Mouse (Mus musculus): Measurements from ENCODE around the gene Col4a4.

Gene Col4a4

GRCm38 (mm10) chr1:82577915-82578314 lies 8.7 kb downstream of the Col4a4 start:
- DNase-seq (ENCODE audit: low spot score in 2 of 2) = no peak

DNA sequence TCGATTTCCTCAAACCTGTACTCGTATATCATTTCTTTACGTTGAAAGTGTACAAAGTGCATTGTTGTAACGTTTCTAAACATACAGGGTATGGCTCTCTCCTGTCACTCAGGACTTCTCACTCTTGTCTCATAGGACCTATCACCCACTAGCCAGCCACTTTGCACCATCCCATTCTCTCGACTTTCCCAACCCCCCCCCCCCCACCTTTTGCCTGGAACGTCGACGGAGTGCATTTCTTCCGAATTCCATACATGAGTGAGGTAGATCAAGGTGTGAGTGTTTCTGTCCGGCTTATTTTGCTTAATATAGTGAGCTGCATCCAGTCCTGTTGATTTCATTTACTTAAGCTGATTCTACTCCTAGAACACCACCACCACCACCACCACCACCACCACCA lies 9.3 kb downstream of the Col4a4 start:
- no peak for DNase-seq (ENCODE audit: low spot score in 2 of 2)

- DNase-seq (ENCODE audit: low spot score in 2 of 2) = no peak
These were observed 10.5 kb downstream of the Col4a4 start for GRCm38 (mm10) chr1:82576182-82576581.

GRCm38 (mm10) chr1:82575681-82576080 lies 11.0 kb downstream of the Col4a4 start:
- no peak for DNase-seq (ENCODE audit: low spot score in 2 of 2)

DNA sequence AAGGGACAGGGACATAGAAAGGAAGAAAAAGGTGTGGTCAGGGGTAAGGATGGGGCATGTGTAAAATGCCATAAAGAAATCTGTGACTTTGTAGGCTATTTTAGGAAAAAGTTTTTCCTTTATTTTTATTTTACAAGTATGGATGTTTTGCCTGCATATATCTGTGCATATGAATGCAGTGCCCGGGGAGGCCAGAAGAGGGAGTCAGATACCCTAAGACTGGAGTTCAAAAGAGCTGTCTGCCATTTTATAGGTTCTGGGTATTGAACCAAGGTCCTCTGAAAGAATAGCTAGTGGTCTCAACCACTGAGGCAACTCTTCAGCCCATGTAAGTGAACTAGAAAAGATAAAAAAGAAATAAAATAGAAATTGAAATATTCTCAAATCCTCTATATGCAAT lies 14.9 kb downstream of the Col4a4 start:
- no peak for DNase-seq (ENCODE audit: low spot score in 2 of 2)

GRCm38 (mm10) chr1:82569405-82569804 lies 17.2 kb downstream of the Col4a4 start:
- DNase-seq (ENCODE audit: low spot score in 2 of 2) = no peak

DNA sequence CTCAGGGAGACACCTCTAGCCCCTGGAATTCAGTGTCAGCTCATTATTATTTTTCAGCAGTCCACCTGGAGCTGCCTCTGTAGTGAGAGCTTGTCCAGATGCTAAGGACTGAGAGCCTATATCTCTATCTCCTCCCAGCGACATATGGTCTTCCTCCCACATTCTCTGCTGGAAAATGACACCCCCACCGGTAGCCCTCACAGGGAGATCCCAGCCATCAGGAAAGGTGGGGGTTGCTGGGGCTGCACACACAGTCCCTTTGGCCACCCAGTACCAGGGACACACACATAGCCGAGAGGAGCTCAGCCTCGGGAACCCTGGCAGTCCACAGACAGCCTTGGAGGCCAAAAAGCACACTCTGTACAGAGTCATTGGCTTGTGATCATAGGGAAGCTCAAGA lies 26.4 kb downstream of the Col4a4 start:
- DNase-seq (ENCODE audit: low spot score in 2 of 2) = peak; percentile 24 to 33

DNA sequence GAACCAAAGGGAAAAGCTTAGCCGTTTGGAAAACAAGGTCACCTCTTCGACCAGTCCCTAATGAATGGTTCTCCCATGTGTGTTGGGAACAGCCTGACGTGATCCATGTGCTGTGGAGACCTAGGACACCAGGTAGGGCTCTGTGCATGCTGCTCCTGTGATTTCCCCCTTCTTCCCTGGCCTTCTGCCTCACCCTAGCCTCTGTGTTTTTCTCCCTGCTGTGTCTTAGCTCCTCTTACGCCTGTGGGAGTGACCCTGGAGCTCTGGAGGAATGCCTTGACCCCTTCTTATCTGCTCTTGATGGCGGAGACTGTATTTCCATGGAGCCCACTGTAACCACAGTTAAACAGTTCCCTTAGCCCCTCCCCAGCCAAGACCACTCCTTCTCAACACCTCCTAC lies 31.8 kb downstream of the Col4a4 start:
- DNase-seq (ENCODE audit: low spot score in 2 of 2) = no peak

GRCm38 (mm10) chr1:82554443-82554850 lies 32.2 kb downstream of the Col4a4 start:
- DNase-seq (ENCODE audit: low spot score in 2 of 2) = peak in 1 of 2 experiments; percentile 11

DNA sequence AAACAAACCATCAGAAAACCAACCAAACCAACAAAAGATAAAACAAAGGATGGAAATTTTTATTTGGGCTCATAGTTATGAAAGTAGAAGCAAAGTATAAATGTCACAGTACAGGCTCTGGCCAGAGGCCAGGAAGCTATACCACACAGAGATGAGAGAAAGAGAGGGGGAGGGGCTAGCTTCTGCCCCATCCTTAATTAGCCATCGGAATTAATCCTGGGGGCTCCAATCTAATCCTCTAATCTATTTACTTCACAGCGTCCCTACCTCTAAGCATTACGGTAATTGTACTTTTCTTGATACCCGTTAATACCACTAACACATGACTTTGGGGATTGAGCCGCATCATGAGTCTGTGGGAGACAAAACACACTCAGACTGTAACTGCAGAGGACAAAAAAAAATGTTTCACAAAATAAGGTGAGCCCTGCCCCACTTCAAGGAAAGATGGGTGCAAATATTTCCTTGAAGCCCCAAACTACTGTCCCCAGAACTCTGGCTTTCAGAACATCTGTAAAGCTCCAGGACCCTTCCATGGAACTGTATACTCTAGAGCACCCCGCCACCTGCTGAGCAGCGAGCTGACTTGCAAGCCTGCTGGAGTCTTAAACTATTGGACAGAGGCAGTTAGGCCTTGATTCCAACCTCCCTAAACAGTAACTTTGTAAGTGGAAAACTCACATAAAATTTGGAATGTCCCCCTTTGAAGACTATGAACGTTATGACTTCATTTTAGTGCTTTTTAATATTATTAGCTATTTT lies 41.3 kb downstream of the Col4a4 start:
- no peak for DNase-seq (ENCODE audit: low spot score in 2 of 2)

DNA sequence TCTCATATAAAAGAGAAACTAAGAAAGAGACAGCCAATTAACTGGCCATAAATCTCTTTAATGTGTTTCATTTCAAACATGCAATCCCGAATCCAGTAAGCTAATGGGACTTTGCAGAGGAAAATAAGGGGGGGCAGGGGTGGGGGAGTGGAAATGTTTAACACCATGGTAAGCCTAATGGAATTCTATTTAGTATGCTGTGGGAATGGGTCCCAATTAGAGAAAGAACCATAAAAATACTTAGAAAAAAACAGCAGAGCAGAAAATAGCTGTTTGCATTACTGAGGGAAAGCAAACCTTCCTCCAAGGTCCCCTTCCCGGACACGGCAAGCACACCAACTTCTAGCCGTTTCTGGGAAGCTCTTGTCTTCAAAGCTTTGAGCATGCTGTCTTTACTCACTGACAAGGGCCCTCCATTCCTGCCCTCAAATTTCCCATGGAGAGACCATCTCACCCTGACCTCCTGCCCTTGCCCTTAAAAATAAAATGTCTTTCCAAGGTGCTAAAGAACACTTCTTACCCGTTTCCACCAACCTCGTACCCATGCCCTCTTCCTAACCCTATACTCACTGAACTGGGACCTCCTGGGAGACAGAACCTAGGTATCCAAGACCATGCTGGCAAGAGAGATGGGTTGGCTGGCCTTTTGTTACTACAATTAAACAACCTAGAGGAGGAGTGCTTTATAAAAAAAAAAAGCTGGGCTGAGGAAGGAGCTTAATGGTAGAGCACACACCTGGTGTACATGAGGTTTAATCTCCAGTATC lies 42.0 kb downstream of the Col4a4 start:
- no peak for DNase-seq (ENCODE audit: low spot score in 2 of 2)

DNA sequence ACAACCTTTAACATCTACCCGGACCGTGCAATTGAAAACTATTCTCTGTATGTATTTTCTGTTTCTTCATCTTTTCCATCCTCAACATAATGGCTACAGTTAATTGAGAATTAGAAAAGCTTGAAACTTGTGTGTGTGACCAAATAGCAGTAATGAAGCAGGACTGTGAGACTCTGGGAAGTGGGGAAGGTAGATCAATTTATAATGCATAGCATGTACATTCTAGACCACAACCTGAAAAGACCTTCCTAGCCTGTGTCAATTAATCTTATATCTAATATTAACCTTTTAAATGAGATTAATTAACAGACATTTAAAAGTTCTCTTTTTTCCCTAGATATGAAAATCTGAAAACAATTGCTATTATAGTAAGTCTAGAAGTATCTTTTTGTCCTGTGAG lies 42.7 kb downstream of the Col4a4 start:
- DNase-seq (ENCODE audit: low spot score in 2 of 2) = no peak

- DNase-seq (ENCODE audit: low spot score in 2 of 2) = no peak
These were observed 46.6 kb downstream of the Col4a4 start for GRCm38 (mm10) chr1:82540056-82540455.

DNA sequence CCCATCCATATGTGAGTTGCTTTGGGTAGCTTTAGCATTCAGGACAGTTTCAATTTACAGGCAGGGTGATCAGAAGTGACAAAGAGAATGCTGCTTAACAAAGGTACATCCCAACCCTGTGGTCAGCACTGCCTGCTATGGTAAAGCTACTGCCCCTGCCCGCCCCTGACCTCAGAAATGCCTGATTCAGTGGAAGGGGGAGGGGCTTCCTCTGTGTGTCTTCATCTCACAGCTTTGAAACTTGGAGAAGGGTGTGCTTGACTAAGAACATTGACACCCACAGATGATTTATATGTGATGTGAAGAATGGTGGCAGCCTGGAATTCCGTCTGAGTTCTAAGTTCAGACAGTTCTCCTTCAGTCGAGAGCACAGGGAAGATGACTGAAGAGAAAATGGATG lies 48.8 kb downstream of the Col4a4 start:
- DNase-seq (ENCODE audit: low spot score in 2 of 2) = no peak

DNA sequence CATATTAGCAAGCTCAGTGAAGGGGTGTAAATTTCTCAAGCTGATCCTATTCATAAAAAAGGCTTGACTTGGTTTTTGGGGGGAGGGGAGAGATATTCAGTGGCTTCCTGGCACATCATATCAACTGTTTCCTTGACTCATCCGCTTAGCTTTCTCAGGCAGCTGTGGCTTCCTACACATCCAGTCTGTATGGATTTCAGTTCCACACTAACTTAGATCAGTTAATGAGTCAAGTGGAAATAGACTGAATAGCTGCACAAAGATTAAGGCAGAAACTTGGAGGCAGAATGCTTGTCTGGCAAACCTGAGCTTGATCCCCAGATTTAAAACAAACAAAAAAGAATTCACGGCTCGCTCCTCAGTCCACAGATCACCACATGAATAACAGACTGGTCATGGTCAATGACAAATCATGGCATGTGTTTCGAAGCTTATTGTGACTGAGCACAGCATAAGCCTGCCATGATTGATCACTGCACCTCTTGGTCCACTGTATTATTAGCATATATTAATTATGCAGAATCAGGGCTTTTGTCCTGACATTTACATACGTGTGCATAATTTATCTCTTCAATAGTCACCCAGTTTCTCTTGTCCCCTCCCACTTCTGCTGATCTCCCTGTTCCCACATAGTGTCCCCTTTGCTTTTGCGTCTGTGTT lies 50.0 kb downstream of the Col4a4 start:
- peak; percentile 6 to 8 for DNase-seq (ENCODE audit: low spot score in 2 of 2)

GRCm38 (mm10) chr1:82527931-82528330 lies 58.7 kb downstream of the Col4a4 start:
- peak in 1 of 2 experiments; percentile 3 for DNase-seq (ENCODE audit: low spot score in 2 of 2)

GRCm38 (mm10) chr1:82491954-82492353 lies 94.7 kb downstream of the Col4a4 start:
- no peak for DNase-seq (ENCODE audit: low spot score in 2 of 2)

DNA sequence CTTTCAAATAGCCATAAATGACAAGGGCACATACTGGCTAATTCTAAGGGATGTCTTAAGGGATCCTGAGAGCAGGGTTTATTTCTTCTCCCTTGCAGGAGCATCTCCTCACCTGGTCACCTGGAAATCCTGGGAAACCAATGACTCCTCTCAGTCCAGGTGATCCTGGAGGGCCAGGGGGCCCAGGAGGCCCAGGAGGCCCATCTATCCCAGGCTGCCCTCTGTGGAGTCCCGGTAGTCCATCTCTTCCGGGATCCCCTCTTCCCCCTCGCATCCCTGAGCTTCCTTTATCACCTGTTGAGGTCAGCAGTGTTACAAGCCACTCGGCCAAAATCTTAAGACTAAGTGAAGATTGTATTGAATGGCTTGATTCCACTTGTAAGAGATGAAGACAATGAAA lies 100.3 kb downstream of the Col4a4 start:
- DNase-seq (ENCODE audit: low spot score in 2 of 2) = no peak

DNA sequence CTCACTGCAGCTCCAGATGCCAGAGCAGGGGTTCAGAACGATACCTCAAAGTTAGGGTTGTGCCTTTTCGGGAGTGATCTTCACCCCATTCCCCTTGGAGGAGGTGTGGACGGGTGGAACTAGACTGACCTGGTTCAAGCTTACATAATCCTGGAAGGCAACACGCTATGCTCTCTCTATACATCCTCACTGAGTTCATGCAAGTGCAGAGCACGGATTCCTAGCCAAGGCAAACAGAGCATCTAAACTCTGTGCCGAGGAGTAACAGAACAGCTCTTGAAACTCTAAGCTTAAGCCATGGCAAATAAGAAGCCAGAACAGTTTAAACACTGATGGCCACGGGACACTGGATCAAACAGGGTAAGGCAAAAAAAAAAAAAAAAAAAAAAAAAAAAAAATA lies 104.3 kb downstream of the Col4a4 start:
- DNase-seq (ENCODE audit: low spot score in 2 of 2) = no peak

GRCm38 (mm10) chr1:82479696-82480487 lies 106.8 kb downstream of the Col4a4 start:
- DNase-seq (ENCODE audit: low spot score in 2 of 2) = no peak

- no peak for DNase-seq (ENCODE audit: low spot score in 2 of 2)
These were observed 109.9 kb downstream of the Col4a4 start for GRCm38 (mm10) chr1:82476746-82477145.

GRCm38 (mm10) chr1:82476256-82476655 lies 110.4 kb downstream of the Col4a4 start:
- DNase-seq (ENCODE audit: low spot score in 2 of 2) = peak; percentile 13 to 42
